Mouse (Mus musculus) retina, embryonic 14.5 days (tissue): ENCODE data around the gene Olfm2.

ENCODE experiments used
- DNase-seq: peaks from one replicate; pipeline ENCODE4 v3.0.0-alpha.2; 2015; ENCODE audit warnings: low spot score

Gene Olfm2

DNA sequence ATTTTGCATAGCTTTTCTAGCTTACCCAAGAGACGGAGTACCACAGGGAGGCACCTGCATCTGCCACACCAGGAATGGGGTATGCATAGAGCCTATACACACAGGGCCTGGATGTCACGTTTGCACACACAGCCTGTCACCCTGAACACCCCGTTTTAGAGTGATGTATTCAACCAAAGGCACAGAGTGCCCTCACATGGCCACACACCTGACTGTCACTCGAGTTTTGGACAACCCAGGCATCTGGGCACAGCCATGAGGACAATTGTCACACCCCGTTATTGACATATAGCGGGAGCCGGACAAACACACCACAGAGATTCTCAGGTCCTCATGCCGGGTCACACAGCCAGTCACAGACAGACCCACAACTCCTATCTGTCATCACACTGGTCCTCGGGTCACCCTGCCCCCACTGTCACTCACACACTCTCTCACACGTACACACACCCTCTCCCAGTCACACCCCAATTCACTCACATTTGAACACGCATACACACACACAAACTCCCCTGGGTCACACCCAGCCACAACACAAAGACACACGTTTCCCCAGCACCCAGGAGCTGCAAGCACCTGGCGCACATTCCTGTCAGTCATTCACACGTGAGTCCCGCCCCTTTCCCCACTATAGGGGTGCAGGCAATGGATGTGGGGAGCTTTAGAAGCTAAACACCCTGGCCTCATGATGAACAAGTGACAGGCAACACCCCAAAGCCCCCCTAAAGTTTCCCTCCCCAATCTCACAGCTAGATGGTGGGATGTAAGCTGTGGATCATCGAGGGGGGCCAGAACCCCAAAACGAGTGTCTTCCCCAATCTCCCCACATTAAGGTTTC is 801 bp downstream of the Olfm2 start:
- DNase-seq, result no peak

DNA sequence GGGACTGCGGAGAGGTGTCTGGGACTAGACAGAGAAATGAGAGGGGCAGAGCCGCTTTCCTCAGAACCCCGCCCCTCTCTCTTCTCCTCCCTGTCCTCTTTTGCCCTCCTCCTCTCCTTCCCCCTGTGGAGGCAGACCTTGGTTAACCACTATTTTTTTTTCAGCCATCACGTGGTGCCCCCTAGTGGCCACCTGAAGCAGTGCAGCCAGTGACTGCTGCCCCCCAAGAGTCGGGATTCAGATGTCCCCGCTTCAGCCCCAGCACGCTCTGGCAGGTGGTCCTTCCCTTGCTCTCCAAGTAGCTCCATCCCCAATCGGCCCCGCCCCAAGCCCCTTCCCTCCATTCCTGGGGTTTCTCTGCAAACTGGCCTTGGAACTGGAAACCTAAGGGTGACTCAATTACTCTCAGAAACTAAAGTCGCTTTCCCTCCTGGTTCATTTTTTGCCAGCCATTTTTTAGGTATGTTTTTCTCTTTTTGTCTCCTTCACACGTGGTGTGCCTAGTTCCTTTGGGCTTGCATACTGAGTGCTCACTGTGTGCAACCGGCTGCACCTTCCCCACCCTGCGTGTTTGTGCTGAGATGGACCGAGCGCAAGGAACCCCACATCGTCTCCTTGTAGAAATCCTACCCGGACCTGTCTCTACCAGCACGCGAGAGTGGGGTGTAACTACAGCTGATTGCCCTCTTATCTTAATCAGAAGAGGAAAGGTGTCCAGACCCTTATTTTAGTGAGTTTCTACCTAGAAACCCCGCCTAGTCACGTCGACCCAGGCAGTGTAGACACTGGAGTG is 2.0 kb downstream of the Olfm2 start:
- peak; percentile 66 for DNase-seq

DNA sequence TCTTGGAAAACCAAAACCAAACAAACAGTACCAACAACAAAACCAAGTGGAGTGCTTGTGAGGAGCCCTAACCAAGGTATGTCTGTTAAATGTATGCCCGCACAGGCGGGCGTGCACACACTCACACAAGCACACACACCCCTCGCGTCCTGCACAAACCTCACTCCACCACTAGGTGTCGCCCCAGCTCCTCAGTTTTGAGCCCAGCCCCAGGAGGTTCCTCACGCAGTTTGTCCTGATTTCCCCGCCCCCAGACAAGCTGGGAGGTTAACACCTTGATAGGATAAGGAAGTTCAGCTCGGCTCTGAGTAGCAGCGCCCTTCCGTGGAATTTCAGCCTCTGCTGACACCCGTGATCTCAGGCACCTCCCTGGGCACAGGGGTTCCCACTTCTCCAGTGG is 5.7 kb downstream of the Olfm2 start:
- DNase-seq, result peak; percentile 87

DNA sequence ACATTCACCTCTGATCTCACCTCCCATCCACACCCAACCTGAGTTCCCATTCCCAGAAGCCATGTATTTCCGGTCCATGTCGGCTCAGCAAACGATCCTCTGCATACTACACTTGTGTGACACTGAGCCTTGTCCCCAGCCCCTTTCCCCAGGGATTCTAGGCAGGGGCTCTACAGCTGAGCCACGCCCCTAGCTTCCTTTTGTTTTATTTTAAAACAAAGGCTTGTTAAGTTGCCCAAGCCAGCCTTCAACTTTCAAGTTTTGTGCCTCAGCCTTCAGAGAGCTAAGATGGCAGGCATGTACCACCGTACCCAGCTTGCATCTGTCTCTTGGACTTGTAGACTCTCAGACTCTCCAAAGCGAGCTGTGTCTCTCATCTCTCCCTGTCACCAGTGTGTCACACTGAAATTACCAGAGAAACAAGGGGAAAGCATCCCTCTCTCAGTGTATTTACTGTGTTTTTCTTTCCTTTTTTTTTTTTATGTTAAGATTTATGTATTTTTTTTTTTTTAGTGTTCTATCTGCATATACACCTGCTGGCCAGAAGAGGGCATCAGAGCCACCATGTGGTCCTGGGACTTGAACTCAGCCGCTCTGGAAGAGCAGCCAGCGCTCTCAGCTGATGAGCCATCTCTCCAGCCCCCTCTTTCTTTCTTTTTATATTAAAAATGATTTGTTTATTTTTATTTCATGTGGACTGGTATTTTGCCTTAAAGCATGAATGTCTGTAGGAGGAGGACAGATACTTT is 7.7 kb downstream of the Olfm2 start:
- peak; percentile 48 for DNase-seq

- no peak for DNase-seq
Measured at GRCm38 (mm10) chr9:20737227-20737626, 8.9 kb downstream of the Olfm2 start.

GRCm38 (mm10) chr9:20734692-20735091 is 11.5 kb downstream of the Olfm2 start:
- DNase-seq, result no peak

DNA sequence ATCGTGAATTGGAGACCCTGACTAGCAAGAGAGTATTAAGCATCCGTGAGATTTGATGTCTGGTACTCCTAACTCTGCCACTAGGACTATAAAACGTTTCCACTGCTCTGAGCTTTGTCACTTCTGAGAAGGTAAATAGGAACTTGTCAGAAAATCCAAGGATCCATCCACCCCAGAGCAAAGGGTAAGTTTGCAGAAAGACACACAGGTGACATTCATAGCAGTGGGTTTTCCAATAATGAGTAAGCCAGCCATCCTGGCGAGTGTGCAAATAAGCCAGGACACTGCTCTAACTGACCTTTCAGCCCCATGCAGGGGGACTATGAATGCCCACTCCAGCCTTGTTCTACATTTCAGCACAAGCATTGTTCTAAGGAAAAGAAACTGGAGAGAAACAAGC is 14.4 kb downstream of the Olfm2 start:
- no peak for DNase-seq

DNA sequence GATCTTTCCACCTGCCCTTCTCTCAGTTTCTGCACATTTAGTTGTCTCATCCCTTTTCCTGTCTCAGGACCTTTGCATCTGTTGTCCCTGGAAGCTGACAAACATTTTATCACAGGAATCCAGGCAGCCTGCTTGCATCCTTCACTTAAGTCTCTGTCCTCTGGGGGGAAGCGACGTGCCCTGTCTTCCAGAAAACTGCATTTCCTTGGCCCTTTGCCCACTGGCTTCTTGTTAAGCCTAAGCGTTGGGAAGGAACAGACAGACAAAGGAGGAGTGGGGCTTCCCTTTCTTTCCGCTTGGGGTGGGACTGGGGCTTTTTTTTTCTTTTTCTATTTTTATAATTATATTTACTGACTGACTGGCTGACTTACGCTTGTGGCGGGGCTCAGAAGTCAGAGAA is 16.7 kb downstream of the Olfm2 start:
- no peak for DNase-seq

DNA sequence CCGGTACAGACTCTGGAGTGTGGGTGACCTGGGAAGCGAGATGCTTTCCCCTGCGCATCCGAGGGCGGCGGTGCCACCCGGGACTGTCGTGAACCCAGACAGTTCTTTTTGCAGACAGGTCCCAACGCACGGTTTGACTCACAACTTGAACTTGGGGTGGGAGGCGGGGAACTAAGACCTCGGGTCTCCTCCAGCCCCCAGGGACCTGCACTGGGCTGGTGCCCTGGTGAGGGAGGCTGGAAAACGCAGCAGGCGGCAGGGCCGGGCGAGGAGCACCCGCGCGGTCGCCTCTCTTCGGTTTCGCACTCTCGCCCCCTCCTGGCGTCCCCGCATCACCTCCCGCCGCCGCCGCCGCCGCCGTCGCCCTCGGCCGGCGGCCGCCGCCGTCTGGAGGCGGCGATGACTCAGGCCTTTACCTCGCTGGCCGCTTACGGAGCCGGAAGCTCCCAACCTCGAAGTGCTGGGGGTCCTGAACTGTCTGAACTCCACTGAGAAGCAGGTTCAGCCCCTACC is 18.5 kb downstream of the Olfm2 start:
- DNase-seq, result peak; percentile 73

GRCm38 (mm10) chr9:20726859-20727600 is 19.1 kb downstream of the Olfm2 start:
- no peak for DNase-seq

- DNase-seq, result no peak
Measured at GRCm38 (mm10) chr9:20726134-20726858, 19.9 kb downstream of the Olfm2 start.

DNA sequence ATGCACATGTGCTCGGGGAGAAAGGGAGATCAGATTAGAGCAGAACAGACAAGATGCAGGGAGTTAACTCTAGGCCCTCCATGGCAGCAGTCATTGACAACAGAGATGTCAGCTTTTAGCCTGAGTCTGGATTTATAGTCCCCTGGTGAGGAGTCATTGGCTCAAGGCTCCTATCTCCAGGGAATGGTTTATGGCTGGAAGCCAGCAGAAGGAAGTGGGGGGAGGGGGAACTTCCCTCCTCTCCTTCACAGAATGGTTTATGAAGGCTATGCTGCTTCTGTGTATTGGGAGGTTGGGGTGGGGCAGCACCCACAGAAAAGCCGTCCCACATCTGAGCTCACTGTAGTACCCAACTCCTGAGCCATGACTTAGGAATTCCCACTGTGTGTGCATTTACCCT is 24.6 kb downstream of the Olfm2 start:
- no peak for DNase-seq

- DNase-seq, result no peak
Measured at GRCm38 (mm10) chr9:20715332-20715731, 30.8 kb downstream of the Olfm2 start.

- peak; percentile 65 for DNase-seq
Measured at GRCm38 (mm10) chr9:20713478-20713987, 32.6 kb downstream of the Olfm2 start.

- no peak for DNase-seq
Measured at GRCm38 (mm10) chr9:20712934-20713477, 33.1 kb downstream of the Olfm2 start.

GRCm38 (mm10) chr9:20710471-20710870 is 35.7 kb downstream of the Olfm2 start:
- DNase-seq, result no peak

GRCm38 (mm10) chr9:20705981-20706380 is 40.2 kb downstream of the Olfm2 start:
- DNase-seq, result no peak

GRCm38 (mm10) chr9:20705420-20705819 is 40.7 kb downstream of the Olfm2 start:
- no peak for DNase-seq

GRCm38 (mm10) chr9:20703832-20704380 is 42.2 kb downstream of the Olfm2 start:
- no peak for DNase-seq

DNA sequence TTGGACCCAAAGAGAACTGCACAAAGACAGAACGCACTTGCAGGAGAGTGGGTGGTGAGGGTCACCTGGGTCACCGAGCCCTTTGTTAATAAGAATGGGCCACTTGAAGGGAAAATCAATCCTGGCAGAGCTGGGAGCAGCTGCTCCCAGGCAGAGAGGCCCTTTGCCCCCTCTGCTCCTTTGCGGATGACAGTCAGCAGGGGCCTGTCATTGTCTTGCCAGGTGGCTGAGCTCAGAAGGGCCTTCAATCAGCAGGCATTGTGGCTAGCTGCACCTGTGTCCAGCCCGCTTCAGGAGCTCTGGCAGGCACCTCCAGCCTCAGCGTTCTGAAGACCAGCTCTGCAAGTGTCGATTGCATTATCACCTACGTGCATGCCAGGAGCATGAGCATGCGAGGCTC is 48.7 kb downstream of the Olfm2 start:
- peak; percentile 77 for DNase-seq
